Mouse (Mus musculus): Measurements from ENCODE around the gene Pdcd1.
"Not testable (repeated sequence)": the region's sequence is repeated elsewhere in the genome, so short reads cannot be mapped to it uniquely, and the experiment has no call there.

Gene Pdcd1

DNA sequence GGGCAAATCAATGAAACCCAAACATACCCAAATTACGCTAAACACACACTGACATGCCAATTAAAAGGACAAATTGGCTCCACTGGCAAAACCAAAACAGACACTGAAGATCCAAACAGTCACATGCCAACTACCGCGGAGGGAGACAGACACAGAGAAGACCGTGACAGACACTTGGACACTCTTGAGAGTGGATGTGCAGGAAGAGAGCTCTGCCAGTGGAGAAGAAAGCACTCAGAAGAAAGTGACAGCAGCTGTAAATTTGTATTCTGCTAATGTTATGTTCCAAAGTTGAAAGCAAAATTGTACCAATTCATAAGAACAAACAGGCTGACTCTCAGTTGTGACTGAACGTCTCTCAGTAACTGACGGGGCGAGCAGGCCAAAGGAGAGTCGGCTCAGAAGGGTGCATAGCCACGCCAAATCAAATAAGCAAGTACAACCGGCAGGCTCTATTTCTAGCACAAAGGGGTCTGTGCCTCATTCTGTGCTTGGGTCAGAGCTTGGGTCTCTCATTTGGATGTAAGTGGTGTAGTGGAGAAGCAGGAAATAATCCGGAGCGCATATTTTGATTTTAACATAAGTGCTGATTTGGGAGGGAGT lies 24.7 kb downstream of the Pdcd1 start:
- DNase-seq = no peak

DNA sequence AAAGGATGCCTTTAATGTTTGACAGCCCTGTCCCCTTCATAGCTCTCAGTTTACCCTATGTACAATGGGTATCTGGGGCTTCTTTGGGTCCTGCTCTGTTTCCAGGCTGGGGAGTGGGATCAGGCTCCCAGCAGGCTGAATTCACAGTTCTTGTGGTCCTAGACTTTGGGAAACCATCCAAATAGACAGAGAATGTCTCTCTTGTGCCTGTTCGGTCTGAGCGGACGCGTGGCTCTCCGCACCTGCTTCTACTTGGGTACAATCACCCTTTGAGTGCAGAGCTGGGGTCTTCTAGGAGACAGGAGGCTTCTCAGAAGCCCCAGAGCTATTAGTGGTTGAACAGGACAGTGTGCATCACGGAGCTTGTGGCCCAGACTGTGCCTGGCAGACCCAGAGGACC lies 32.2 kb downstream of the Pdcd1 start, which contains the start of gene Neu4:
Gene Neu4, plus strand, starts transcription at position 301 of the 400 bp plus-strand sequence.
- no peak for DNase-seq

DNA sequence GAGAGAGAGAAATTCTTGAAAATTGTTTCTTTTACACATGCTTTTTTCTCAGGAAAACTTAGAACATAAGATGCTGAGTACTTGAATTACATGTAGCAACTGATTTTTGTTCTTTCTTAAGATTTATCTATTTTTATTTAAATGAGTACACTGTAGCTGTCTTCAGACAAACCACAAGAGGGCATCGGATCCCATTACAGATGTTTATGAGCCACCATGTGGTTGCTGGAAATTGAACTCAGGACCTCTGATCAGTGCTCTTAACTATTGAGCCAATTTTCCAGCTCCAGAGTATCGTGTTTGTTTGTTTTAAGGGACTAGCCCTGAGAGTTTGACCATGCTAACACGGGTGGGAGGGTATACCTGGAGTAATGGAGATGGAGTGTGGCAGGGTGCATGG lies 40.7 kb downstream of the Pdcd1 start:
- DNase-seq = no peak

DNA sequence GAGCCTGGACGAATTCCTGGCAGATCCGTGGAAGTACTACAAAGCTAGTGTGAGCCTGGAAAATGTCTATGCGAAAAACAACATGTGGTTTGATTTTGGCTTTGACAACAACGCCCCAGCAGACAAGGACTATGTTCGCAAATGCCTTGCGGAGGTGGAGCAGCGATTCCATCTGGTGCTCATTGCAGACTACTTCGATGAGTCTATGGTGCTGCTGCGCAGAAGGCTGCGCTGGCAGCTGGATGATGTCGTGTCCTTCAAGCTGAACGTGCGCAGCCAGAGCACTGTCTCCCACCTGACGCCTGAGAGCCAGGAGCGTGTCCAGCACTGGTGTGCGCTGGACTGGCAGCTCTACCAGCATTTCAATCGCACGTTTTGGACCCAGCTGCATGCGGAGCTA lies 43.5 kb downstream of the Pdcd1 start:
- DNase-seq = not testable (repeated sequence)

DNA sequence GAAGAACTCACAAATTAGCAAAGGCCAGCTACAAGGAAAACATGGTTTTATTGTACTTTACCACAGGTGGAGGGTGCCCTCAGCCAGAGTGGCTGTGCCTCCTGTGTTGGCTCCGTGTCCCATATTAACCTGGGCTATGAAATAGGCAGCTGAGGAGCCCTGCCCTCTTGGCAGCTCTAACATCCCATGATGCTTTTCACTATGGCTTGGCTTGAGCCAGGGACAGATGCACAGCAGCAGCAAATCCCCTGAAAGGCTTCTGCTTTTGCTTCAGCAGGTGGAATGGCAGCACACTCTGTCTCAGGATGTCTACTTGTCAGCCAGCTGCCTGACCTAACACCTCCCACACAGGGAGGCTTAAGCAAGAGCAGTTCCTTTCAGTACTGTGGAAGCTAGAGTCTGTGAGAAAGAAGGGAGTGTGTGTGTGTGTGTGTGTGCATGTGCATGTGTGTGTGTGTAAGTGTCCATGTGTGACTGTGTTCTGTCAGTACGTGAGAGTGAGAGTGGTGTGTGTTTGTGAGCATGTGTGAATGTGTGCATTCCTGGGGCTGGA lies 46.3 kb downstream of the Pdcd1 start:
- not testable (repeated sequence) for DNase-seq

DNA sequence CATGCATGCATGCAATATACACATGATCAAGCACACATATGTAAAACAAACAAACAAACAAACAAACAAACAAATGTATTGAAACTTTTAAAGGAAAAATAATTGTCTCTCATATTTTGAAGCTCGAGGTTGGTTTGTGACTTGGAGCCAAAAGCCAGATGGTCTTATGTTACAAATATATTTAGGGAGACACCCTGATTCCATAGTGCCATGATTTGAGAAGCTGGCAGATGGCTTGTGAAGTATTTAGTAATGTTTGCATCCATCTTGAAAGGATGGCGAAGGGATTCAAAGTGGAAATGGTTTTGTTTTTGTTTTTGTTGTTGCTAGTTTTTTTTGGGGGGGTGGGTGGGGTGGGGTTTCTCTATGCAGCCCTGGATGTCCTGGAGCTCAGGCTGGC lies 51.3 kb downstream of the Pdcd1 start:
- DNase-seq = no peak

DNA sequence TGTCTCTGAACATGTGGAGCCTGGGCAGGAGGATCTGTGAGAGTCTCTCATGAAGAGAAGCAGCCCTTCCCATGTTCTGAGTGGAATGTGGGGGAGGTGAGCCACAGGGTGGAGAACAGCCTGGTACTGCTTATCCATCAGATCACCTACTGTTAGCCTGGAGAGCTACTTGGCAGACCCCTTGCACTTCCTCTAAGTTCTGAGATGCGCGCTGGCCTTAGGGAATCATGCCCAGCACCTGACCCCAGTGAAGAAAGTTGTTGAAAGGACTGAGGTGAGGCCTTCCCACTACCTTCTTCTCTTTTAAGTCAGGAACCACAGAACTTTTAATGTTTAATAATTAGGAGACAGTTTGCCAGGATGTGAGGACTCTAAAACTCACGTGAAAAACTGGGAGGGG lies 60.9 kb downstream of the Pdcd1 start:
- DNase-seq = not testable (repeated sequence)

DNA sequence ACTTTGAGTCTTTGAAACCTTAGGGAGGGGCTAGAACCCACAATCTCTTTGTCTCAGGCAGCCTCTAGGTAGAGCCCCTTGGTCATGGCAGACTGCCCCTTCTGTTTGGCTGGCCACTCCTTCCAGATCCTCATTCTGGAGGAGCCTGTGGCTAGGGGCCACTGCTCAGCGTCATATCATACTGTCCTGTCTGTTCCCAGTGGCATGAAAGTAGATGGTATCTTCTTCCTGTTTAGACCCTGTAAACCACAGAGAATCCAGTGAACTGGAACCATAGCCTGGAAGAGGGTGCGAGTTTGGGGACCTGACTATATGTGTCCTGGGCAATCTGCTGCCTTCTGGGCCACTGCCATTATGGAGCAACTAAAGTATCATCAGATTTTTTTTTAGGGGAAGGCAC lies 61.3 kb downstream of the Pdcd1 start:
- not testable (repeated sequence) for DNase-seq

DNA sequence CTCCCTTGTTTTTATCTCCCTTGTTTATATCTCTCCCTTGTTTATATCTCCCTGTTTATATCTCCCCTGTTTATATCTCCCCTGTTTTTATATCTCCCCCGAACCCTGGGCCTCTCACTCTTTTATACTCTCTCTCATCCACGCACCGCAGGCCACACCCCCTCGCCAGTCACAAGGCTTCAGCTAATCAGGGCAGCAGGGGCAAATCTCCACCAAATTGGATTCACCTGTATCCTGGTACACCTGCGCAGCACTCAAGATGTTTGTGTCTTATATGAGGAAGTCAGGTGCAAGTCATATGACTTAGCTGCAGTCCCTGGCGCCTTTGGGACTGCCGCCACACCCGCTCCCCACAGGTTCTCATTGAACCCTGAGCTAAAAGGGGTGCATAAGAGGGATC lies 62.1 kb downstream of the Pdcd1 start, which contains the start of gene Gal3st2c:
Gene Gal3st2c, plus strand, starts transcription at position 301 of the 400 bp plus-strand sequence.
- not testable (repeated sequence) for DNase-seq

DNA sequence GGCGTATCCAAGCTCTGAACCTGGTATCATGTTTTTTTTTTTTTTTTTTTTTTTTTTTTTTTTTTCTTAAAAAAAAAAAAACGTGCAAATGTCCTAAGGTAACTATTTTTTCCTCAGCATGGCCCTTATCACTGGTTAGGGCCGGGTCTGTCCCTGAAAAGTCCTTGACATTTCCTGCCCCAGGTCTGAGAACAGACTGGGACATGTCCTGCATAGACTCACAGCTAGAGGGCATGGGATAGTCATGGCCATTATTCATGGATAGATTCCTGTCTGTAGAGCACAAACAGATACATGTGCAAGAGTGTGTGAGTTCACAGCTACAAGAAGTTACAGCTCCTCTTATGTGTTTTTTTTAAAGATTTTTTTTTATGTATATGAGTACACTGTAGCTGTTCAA lies 63.6 kb downstream of the Pdcd1 start:
- no peak for DNase-seq
